Mouse (Mus musculus) MEL (cell line): ENCODE results near the gene Lrrc39. TPM values are rescaled to one million over a fixed set of nuclear protein-coding genes. Genes with fewer than 3 reads are reported as not detected.

Experiments
- DNase-seq: peaks from one replicate; pipeline ENCODE4 v3.0.0; 2011; ENCODE audit warnings: low read depth, low spot score
- H3K27ac ChIP-seq: 2 replicates; pipeline ENCODE4 v1.5.1; 2012; ENCODE audit warnings: low read depth, mild to moderate bottlenecking, control low read depth, low read length, moderate library complexity; ENCODE audit not compliant: control insufficient read depth
- H3K27me3 ChIP-seq, 2 experiments: fragments of 150-350 bp in 1 of 2; sonication (generic) in 1 of 2; 2 replicates each; pipeline ENCODE4 v1.6.1; 2012; ENCODE audit warnings: low read length in 2 of 2, mild to moderate bottlenecking in 2 of 2, improper control_type of control experiment in 1 of 2, moderate library complexity in 1 of 2; ENCODE audit not compliant: insufficient read depth in 2 of 2, control insufficient read depth in 1 of 2
- H3K36me3 ChIP-seq, 2 experiments: 2 replicates each; pipeline ENCODE4 v1.6.1; 2012 to 2014; ENCODE audit warnings: low read length in 2 of 2, improper control_type of control experiment in 1 of 2, inconsistent platforms in 1 of 2, mild to moderate bottlenecking in 1 of 2; ENCODE audit not compliant: insufficient read depth in 2 of 2, control insufficient read depth in 1 of 2
- H3K4me1 ChIP-seq, 2 experiments: fragments of 150-350 bp in 1 of 2; sonication (generic) in 1 of 2; 2 replicates each; pipeline ENCODE4 v1.6.1; 2012; ENCODE audit warnings: low read length in 2 of 2, improper control_type of control experiment in 1 of 2, mild to moderate bottlenecking in 1 of 2; ENCODE audit not compliant: insufficient read depth in 2 of 2, control insufficient read depth in 1 of 2
- H3K4me3 ChIP-seq, 2 experiments: fragments of 150-350 bp in 1 of 2; sonication (generic) in 1 of 2; 2 replicates each; pipeline ENCODE4 v1.5.1; 2012; ENCODE audit warnings: low read depth in 2 of 2, low read length in 2 of 2, mild to moderate bottlenecking in 2 of 2, moderate library complexity in 2 of 2, control low read depth in 1 of 2, improper control_type of control experiment in 1 of 2; ENCODE audit not compliant: control insufficient read depth in 1 of 2, insufficient read depth in 1 of 2
- H3K79me2 ChIP-seq: 2 replicates; pipeline ENCODE4 v1.6.1; 2012; ENCODE audit warnings: mild to moderate bottlenecking, low read length, moderate library complexity; ENCODE audit not compliant: control insufficient read depth, poor library complexity, insufficient read depth
- H3K9ac ChIP-seq: 2 replicates; pipeline ENCODE4 v1.6.1; 2012; ENCODE audit warnings: low read depth, mild to moderate bottlenecking, control low read depth, low read length, moderate library complexity; ENCODE audit not compliant: control insufficient read depth, poor library complexity, severe bottlenecking
- H3K9me3 ChIP-seq: fragments of 150-350 bp; sonication (generic); replicated peaks from 2 replicates; pipeline ENCODE4 v1.6.1; 2012; ENCODE audit warnings: mild to moderate bottlenecking, low read length, improper control_type of control experiment, moderate library complexity; ENCODE audit not compliant: insufficient read depth
- BHLHE40 ChIP-seq: IDR thresholded peaks from 2 replicates; pipeline ENCODE4 v1.6.1; 2012; ENCODE audit warnings: low read depth, mild to moderate bottlenecking, inconsistent platforms, low read length, improper control_type of control experiment, borderline replicate concordance
- CHD1 ChIP-seq: IDR thresholded peaks from 2 replicates; pipeline ENCODE4 v1.6.1; 2012; ENCODE audit warnings: low read depth, mild to moderate bottlenecking, inconsistent platforms, low read length, improper control_type of control experiment
- CHD2 ChIP-seq: IDR thresholded peaks from 2 replicates; pipeline ENCODE4 v1.6.1; 2011; ENCODE audit warnings: low read length, improper control_type of control experiment
- CTCF ChIP-seq, 3 experiments: IDR thresholded peaks in 2 of 3; conservative IDR thresholded peaks in 1 of 3; 2 replicates each; pipeline ENCODE4 v1.5.1; 2011 to 2012; ENCODE audit warnings: low read length in 3 of 3, low read depth in 2 of 3, mild to moderate bottlenecking in 2 of 3, improper control_type of control experiment in 1 of 3, inconsistent platforms in 1 of 3, mixed read lengths in 1 of 3, moderate library complexity in 1 of 3; ENCODE audit not compliant: control insufficient read depth in 1 of 3, insufficient read depth in 1 of 3, poor library complexity in 1 of 3, severe bottlenecking in 1 of 3
- E2F4 ChIP-seq: IDR thresholded peaks from 2 replicates; pipeline ENCODE4 v1.6.1; 2011; ENCODE audit warnings: low read depth, low read length, improper control_type of control experiment, borderline replicate concordance
- ELF1 ChIP-seq: IDR thresholded peaks from 2 replicates; pipeline ENCODE4 v1.6.1; 2014; ENCODE audit warnings: low read depth, mild to moderate bottlenecking, inconsistent platforms, low read length, improper control_type of control experiment, moderate library complexity
- ETS1 ChIP-seq: IDR thresholded peaks from 2 replicates; pipeline ENCODE4 v1.6.1; 2012; ENCODE audit warnings: low read depth, mild to moderate bottlenecking, inconsistent platforms, low read length, improper control_type of control experiment, moderate library complexity
- GABPA ChIP-seq: IDR thresholded peaks from 2 replicates; pipeline ENCODE4 v1.6.1; 2012; ENCODE audit warnings: low read depth, mild to moderate bottlenecking, inconsistent platforms, low read length, improper control_type of control experiment, moderate library complexity
- GATA1 ChIP-seq: IDR thresholded peaks from 2 replicates; pipeline ENCODE4 v1.6.1; 2011; ENCODE audit warnings: low read depth, low read length, improper control_type of control experiment
- HCFC1 ChIP-seq: IDR thresholded peaks from 2 replicates; pipeline ENCODE4 v1.6.1; 2012; ENCODE audit warnings: low read depth, mild to moderate bottlenecking, inconsistent platforms, low read length, improper control_type of control experiment, moderate library complexity
- JUND ChIP-seq: IDR thresholded peaks from 2 replicates; pipeline ENCODE4 v1.6.1; 2011; ENCODE audit warnings: low read depth, mild to moderate bottlenecking, improper control_type of control experiment, low read length
- KAT2A ChIP-seq: conservative IDR thresholded peaks from 2 replicates; pipeline ENCODE4 v1.6.1; 2012; ENCODE audit warnings: low read depth, low read length, improper control_type of control experiment, inconsistent platforms
- MAFK ChIP-seq: IDR thresholded peaks from 2 replicates; pipeline ENCODE4 v1.6.1; 2011; ENCODE audit warnings: low read depth, mild to moderate bottlenecking, low read length, improper control_type of control experiment, borderline replicate concordance
- MAX ChIP-seq: IDR thresholded peaks from 2 replicates; pipeline ENCODE4 v1.6.1; 2011; ENCODE audit warnings: low read length, improper control_type of control experiment
- MAZ ChIP-seq: IDR thresholded peaks from 2 replicates; pipeline ENCODE4 v1.6.1; 2012; ENCODE audit warnings: low read depth, mild to moderate bottlenecking, inconsistent platforms, low read length, improper control_type of control experiment
- MEF2A ChIP-seq: IDR thresholded peaks from 2 replicates; pipeline ENCODE4 v1.6.1; 2014; ENCODE audit warnings: low read depth, mild to moderate bottlenecking, inconsistent platforms, low read length, improper control_type of control experiment; ENCODE audit not compliant: poor library complexity, insufficient replicate concordance, severe bottlenecking; ENCODE audit errors: extremely low read depth
- MXI1 ChIP-seq: IDR thresholded peaks from 2 replicates; pipeline ENCODE4 v1.6.1; 2011; ENCODE audit warnings: mild to moderate bottlenecking, low read depth, low read length, improper control_type of control experiment
- MYB ChIP-seq: IDR thresholded peaks from 2 replicates; pipeline ENCODE4 v1.6.1; 2011; ENCODE audit warnings: mild to moderate bottlenecking, low read depth, low read length, improper control_type of control experiment
- MYC ChIP-seq: IDR thresholded peaks from 2 replicates; pipeline ENCODE4 v1.6.1; 2011; ENCODE audit warnings: low read depth, mild to moderate bottlenecking, low read length, improper control_type of control experiment, moderate library complexity
- NELFE ChIP-seq: IDR thresholded peaks from 2 replicates; pipeline ENCODE4 v1.6.1; 2011; ENCODE audit warnings: low read depth, low read length, improper control_type of control experiment
- NRF1 ChIP-seq: IDR thresholded peaks from 2 replicates; pipeline ENCODE4 v1.6.1; 2014; ENCODE audit warnings: low read depth, mild to moderate bottlenecking, inconsistent platforms, low read length, improper control_type of control experiment, moderate library complexity; ENCODE audit not compliant: poor library complexity, insufficient read depth, severe bottlenecking
- POLR2A ChIP-seq, 2 experiments: IDR thresholded peaks; 2 replicates each; pipeline ENCODE4 v1.6.1; 2011 to 2012; ENCODE audit warnings: low read length in 2 of 2, mild to moderate bottlenecking in 2 of 2, control low read depth in 1 of 2, improper control_type of control experiment in 1 of 2, low read depth in 1 of 2, moderate library complexity in 1 of 2; ENCODE audit not compliant: control insufficient read depth in 1 of 2, insufficient read depth in 1 of 2, poor library complexity in 1 of 2
- POLR2AphosphoS5 ChIP-seq: IDR thresholded peaks from 2 replicates; pipeline ENCODE4 v1.6.1; 2012; ENCODE audit warnings: low read depth, borderline replicate concordance, mild to moderate bottlenecking, inconsistent platforms, low read length, moderate library complexity, mixed read lengths
- RAD21 ChIP-seq: IDR thresholded peaks from 2 replicates; pipeline ENCODE4 v1.6.1; 2011; ENCODE audit warnings: mild to moderate bottlenecking, low read depth, low read length, improper control_type of control experiment
- RCOR1 ChIP-seq: IDR thresholded peaks from 2 replicates; pipeline ENCODE4 v1.6.1; 2012; ENCODE audit warnings: low read depth, mild to moderate bottlenecking, inconsistent platforms, low read length, improper control_type of control experiment
- SIN3A ChIP-seq: IDR thresholded peaks from 2 replicates; pipeline ENCODE4 v1.6.1; 2012; ENCODE audit warnings: low read length, improper control_type of control experiment, inconsistent platforms
- SMC3 ChIP-seq: IDR thresholded peaks from 2 replicates; pipeline ENCODE4 v1.6.1; 2011; ENCODE audit warnings: low read depth, low read length, improper control_type of control experiment
- TBP ChIP-seq: IDR thresholded peaks from 2 replicates; pipeline ENCODE4 v1.8.0; 2011; ENCODE audit warnings: low read depth, low read length, improper control_type of control experiment
- TCF12 ChIP-seq: IDR thresholded peaks from 2 replicates; pipeline ENCODE4 v1.6.1; 2014; ENCODE audit warnings: low read depth, mild to moderate bottlenecking, inconsistent platforms, low read length, improper control_type of control experiment, moderate library complexity
- UBTF ChIP-seq: IDR thresholded peaks from 2 replicates; pipeline ENCODE4 v1.6.1; 2012; ENCODE audit warnings: low read depth, mild to moderate bottlenecking, inconsistent platforms, low read length, improper control_type of control experiment, moderate library complexity, borderline replicate concordance; ENCODE audit not compliant: insufficient read depth
- USF1 ChIP-seq: IDR thresholded peaks from 2 replicates; pipeline ENCODE4 v1.6.1; 2014; ENCODE audit warnings: low read depth, mild to moderate bottlenecking, inconsistent platforms, low read length, improper control_type of control experiment, moderate library complexity
- USF2 ChIP-seq, 2 experiments: IDR thresholded peaks; 2 replicates each; pipeline ENCODE4 v1.6.1; 2011 to 2012; ENCODE audit warnings: improper control_type of control experiment in 2 of 2, low read length in 2 of 2, borderline replicate concordance in 1 of 2, inconsistent platforms in 1 of 2, low read depth in 1 of 2, mild to moderate bottlenecking in 1 of 2; ENCODE audit not compliant: insufficient read depth in 1 of 2
- ZC3H11A ChIP-seq: IDR thresholded peaks from 2 replicates; pipeline ENCODE4 v1.6.1; 2012; ENCODE audit warnings: low read depth, mild to moderate bottlenecking, inconsistent platforms, low read length, improper control_type of control experiment
- ZKSCAN1 ChIP-seq: IDR thresholded peaks from 2 replicates; pipeline ENCODE4 v1.6.1; 2012; ENCODE audit warnings: low read depth, mild to moderate bottlenecking, inconsistent platforms, low read length, improper control_type of control experiment, moderate library complexity
- ZNF384 ChIP-seq: IDR thresholded peaks from 2 replicates; pipeline ENCODE4 v1.6.1; 2012; ENCODE audit warnings: low read depth, mild to moderate bottlenecking, inconsistent platforms, low read length, improper control_type of control experiment
- polyA plus RNA-seq, 2 experiments: library from polyadenylated mRNA; stranded (reverse) in 1 of 2; unstranded in 1 of 2; fragments of >175 nt in 1 of 2; fragments of >200 nt in 1 of 2; gene quantifications; 2 replicates each; pipeline versions ENCODE4 v1.2.1 to v1.2.4; 2012; ENCODE audit warnings: low replicate concordance in 2 of 2, low read depth in 1 of 2; ENCODE audit not compliant: insufficient read length in 2 of 2, insufficient read depth in 1 of 2, missing spikeins in 1 of 2
- total RNA-seq: library from RNA; depleted of rRNA; stranded (reverse); fragments of 300-350 nt; gene quantifications from 2 replicates; pipeline ENCODE4 v1.2.3, GENCODE M21; 2012; rRNA removed

The Lrrc39 gene
- total RNA-seq (0.39 and 0.65 TPM in 2 replicates), polyA plus RNA-seq (under 1 TPM in 1 of 2 experiments, not detected in 1; 0.40 TPM)

GRCm38 (mm10) chr3:116562408-116563094 lies at the start of gene Lrrc39:
Lrrc39 (plus strand) TSS chr3:116562973.
- H3K4me1 ChIP-seq: peaks cover 0 to 11% of the 10 kb centered on the region in 2 experiments; a peak in 2 of 4 replicates
- peak within 1 kb of the TSS; percentile 28; the same call in 1 of the 2 replicates for H3K9ac ChIP-seq
- no peaks in the 10 kb centered on the region for H3K27me3 ChIP-seq
- H3K9me3 ChIP-seq: no peaks in the 10 kb centered on the region
- peaks cover 0 to 9% of the 10 kb centered on the region in 2 experiments; a peak in 2 of 4 replicates for H3K36me3 ChIP-seq
- peak; percentile 80 for DNase-seq
- H3K27ac ChIP-seq: 0 out of 2 replicates have a peak within 1 kb of the TSS, but pooled peaks have one; percentile 2
- H3K4me3 ChIP-seq: peak within 1 kb of the TSS; percentile 30 to 40
- H3K79me2 ChIP-seq: no peaks in the 10 kb centered on the region
- TF ChIP-seq MEF2A (peak; percentile 98), SIN3A (peak; percentile 69), GATA1 (peak; percentile 92), E2F4 (no peak), CTCF (IDR thresholded peaks at IDR 0.05 in 2 of 3, conservative IDR thresholded peaks at IDR 0.05 in 1 of 3; ENCODE audit: control insufficient read depth in 1 of 3, insufficient read depth in 1 of 3, low read depth in 2 of 3, low read length in 3 of 3, poor library complexity in 1 of 3, severe bottlenecking in 1 of 3) (no peak), TCF12 (peak; percentile 87), MAZ (no peak), MXI1 (peak; percentile 69), MYB (no peak), CHD1 (no peak), MYC (0 out of 2 replicates have a peak, but pooled peaks have one; percentile 51), USF1 (peak; percentile 98), SMC3 (no peak), ZC3H11A (no peak), ELF1 (peak; percentile 42; the same call in 1 of the 2 replicates), USF2 (IDR thresholded peaks at IDR 0.05; ENCODE audit: borderline replicate concordance in 1 of 2, insufficient read depth in 1 of 2, low read depth in 1 of 2, low read length in 2 of 2) (peak; percentile 67 to 89; a peak in 3 of 4 replicates), GABPA (no peak), MAX (peak; percentile 87), RCOR1 (peak; percentile 54; the same call in 1 of the 2 replicates), NELFE (no peak), KAT2A (no peak), RAD21 (no peak), ETS1 (peak; percentile 91), HCFC1 (0 out of 2 replicates have a peak, but pooled peaks have one; percentile 43), NRF1 (no peak), UBTF (no peak), ZKSCAN1 (no peak), JUND (no peak), CHD2 (no peak), MAFK (peak; percentile 32; the same call in 1 of the 2 replicates), POLR2AphosphoS5 (no peak), ZNF384 (no peak), BHLHE40 (peak; percentile 96), TBP (no peak), POLR2A (IDR thresholded peaks at IDR 0.05; ENCODE audit: control insufficient read depth in 1 of 2, insufficient read depth in 1 of 2, low read depth in 1 of 2, low read length in 2 of 2, poor library complexity in 1 of 2) (no peak)
